9 mouse cellular contexts compared by ENCODE assay signal in the genomic region with DNA sequence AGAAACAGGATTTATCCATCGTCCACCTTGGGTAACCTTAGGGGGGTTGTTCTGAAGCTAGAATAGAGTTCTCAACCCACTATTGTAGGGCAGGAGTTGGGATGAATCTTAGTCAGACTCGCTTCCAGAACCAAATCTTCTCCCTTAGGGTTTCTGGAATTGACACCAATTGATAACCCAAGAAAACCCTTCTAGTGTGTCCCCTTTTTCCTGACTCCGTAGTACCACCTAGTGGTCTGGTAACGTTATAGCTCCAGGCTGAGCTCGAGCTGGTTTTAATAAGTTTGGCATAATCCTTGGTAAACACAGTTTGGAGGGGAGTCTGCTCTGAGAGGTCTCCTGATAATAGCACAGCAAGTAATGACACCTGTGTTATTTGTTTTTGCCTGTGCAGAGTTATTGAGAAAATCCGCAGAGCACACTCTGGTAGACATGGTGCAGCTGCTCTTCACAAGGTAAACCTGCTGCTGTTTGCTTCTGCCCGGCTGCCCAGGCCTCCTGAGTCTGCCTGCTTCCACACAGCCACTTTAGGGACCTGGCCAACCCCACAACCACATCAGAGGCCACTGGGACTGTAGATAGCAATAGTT. TPM values are rescaled to one million over a fixed set of nuclear protein-coding genes. Genes with fewer than 3 reads are reported as not detected.
DNase-seq lines count a peak whose midpoint lies in the region; ATAC-seq and TF ChIP-seq lines count a peak whose summit lies in the region.
"Had no signal": no experiment of that assay in that cellular context is flagged by ENCODE, and none has a peak within 500 bp of the region (broad histone marks: within the 10 kb centered on the region; RNA-seq: fewer than 3 reads in every experiment).

No protein-coding gene starts in this region.

- H3K9me3 ChIP-seq in embryonic facial prominence, embryonic 10.5 days = no peaks in the 10 kb centered on the region
- H3K9me3 ChIP-seq in liver, postnatal 0 days (ENCODE audit: low read length) = no peaks in the 10 kb centered on the region
- no peaks in the 10 kb centered on the region for H3K9me3 ChIP-seq in stomach, postnatal 0 days (ENCODE audit: control insufficient read depth, low read length)
- H3K9me3 ChIP-seq: megakaryocyte, embryonic 14.5 days had no signal

- no peak for ATAC-seq in liver, postnatal 0 days
- no peak for ATAC-seq in stomach, postnatal 0 days (ENCODE audit: low FRiP score, low TSS enrichment)

- TF ChIP-seq EP300 in liver, postnatal 0 days (IDR thresholded peaks at IDR 0.05; ENCODE audit: low read depth) = no peak
- TF ChIP-seq EP300 in stomach, postnatal 0 days (optimal IDR thresholded peaks at IDR 0.05) = no peak

- TF ChIP-seq CTCF in liver, postnatal 0 days (IDR thresholded peaks at IDR 0.05; ENCODE audit: low read depth) = peak; percentile 82
- TF ChIP-seq CTCF in stomach, postnatal 0 days (IDR thresholded peaks at IDR 0.05; ENCODE audit: low read depth) = peak; percentile 89

- H3K9ac ChIP-seq in liver, postnatal 0 days (replicated peaks) = no peak overlapping the region
- H3K9ac ChIP-seq in stomach, postnatal 0 days (ENCODE audit: low read length) = no peak overlapping the region

- WGBS in embryonic facial prominence, embryonic 10.5 days = 37% methylated on average over 7 of the region's 7 CpGs
- 44% methylated on average over 7 of the region's 7 CpGs for WGBS in liver, postnatal 0 days (ENCODE audit: insufficient replicate concordance)
- WGBS in stomach, postnatal 0 days = 33% methylated on average over 7 of the region's 7 CpGs

- no peaks in the 10 kb centered on the region for H3K27me3 ChIP-seq in embryonic facial prominence, embryonic 10.5 days (replicated peaks; ENCODE audit: low read depth, poor library complexity, severe bottlenecking)
- no peaks in the 10 kb centered on the region for H3K27me3 ChIP-seq in liver, postnatal 0 days (ENCODE audit: insufficient read depth, low read length)
- H3K27me3 ChIP-seq in stomach, postnatal 0 days (ENCODE audit: control insufficient read depth, insufficient read depth, low read length) = no peaks in the 10 kb centered on the region
- H3K27me3 ChIP-seq: megakaryocyte, embryonic 14.5 days had no signal

- intact Hi-C loops in left cerebral cortex, postnatal 14 days (cut with DNase I) = loop anchor here (1.0 kb wide), 1 partner anchor 119 kb away; no protein-coding TSS in a partner anchor

- no peak overlapping the region for H3K4me3 ChIP-seq in embryonic facial prominence, embryonic 10.5 days
- H3K4me3 ChIP-seq in liver, postnatal 0 days (ENCODE audit: low read depth, low read length) = no peak overlapping the region
- no peak overlapping the region for H3K4me3 ChIP-seq in stomach, postnatal 0 days (ENCODE audit: low read depth, low read length)
- H3K4me3 ChIP-seq: megakaryocyte, embryonic 14.5 days had no signal

- peaks cover 50% of the 10 kb centered on the region for H3K36me3 ChIP-seq in embryonic facial prominence, embryonic 10.5 days (replicated peaks)
- H3K36me3 ChIP-seq in liver, postnatal 0 days (replicated peaks; ENCODE audit: insufficient read depth, low read length) = peaks cover 42% of the 10 kb centered on the region
- H3K36me3 ChIP-seq in stomach, postnatal 0 days (ENCODE audit: control insufficient read depth, insufficient read depth, low read length) = peaks cover 9% of the 10 kb centered on the region; the same call in 1 of the 2 replicates

- no peaks in the 10 kb centered on the region for H3K4me1 ChIP-seq in embryonic facial prominence, embryonic 10.5 days
- H3K4me1 ChIP-seq in liver, postnatal 0 days (ENCODE audit: insufficient read depth) = no peaks in the 10 kb centered on the region
- no peaks in the 10 kb centered on the region for H3K4me1 ChIP-seq in stomach, postnatal 0 days (replicated peaks; ENCODE audit: control insufficient read depth, insufficient read depth)

- no peak overlapping the region for H3K4me2 ChIP-seq in liver, postnatal 0 days (ENCODE audit: low read depth, low read length)
- H3K4me2 ChIP-seq in stomach, postnatal 0 days (replicated peaks; ENCODE audit: low read depth) = no peak overlapping the region

- peak; percentile 59 for DNase-seq in adrenal gland, postnatal 14 days
- no peak for DNase-seq in adrenal gland, postnatal 25 days
- DNase-seq in left cerebral cortex, postnatal 14 days (ENCODE audit: low spot score in 2 of 2) = peak; percentile 31 to 43
- DNase-seq in left cerebral cortex, adult 8-10 months (ENCODE audit: low spot score in 2 of 2) = no peak
- peak; percentile 60 for DNase-seq in R1 (ENCODE audit: low read depth, low spot score)
- DNase-seq in embryonic facial prominence, embryonic 10.5 days (ENCODE audit: low spot score) = peak; percentile 38
- DNase-seq in liver, postnatal 0 days = no peak
- DNase-seq in stomach, postnatal 0 days (ENCODE audit: low spot score) = peak; percentile 20

- H3K27ac ChIP-seq in embryonic facial prominence, embryonic 10.5 days (replicated peaks) = no peak overlapping the region
- no peak overlapping the region for H3K27ac ChIP-seq in liver, postnatal 0 days (ENCODE audit: low read depth)
- no peak overlapping the region for H3K27ac ChIP-seq in stomach, postnatal 0 days (replicated peaks)

RNA-seq across cellular contexts. Expression of a gene that starts 49.9 kb away (rescaled TPM):
- total RNA-seq in adrenal gland, postnatal 14 days (2021) = 28.3 and 34.1 TPM in 2 replicates
- 42.4 and 44.3 TPM in 2 replicates for total RNA-seq in adrenal gland, postnatal 25 days (2021)
- 1 to 10 TPM; 1.8 to 2.8 TPM for total RNA-seq in left cerebral cortex, postnatal 14 days (2021)
- total RNA-seq in left cerebral cortex, adult 8-10 months (2022) = 1 to 10 TPM; 1.9 to 3.3 (median 2.2) TPM
- 5.6 and 5.7 TPM in 2 replicates for polyA plus RNA-seq in embryonic facial prominence, embryonic 10.5 days (2016; fragmentation: Nextera tagmentation; extraction: Ambion mirVana)
- polyA plus RNA-seq in liver, postnatal 0 days (2015; fragmentation: Nextera tagmentation; extraction: Ambion mirVana) = 2.9 and 3.5 TPM in 2 replicates
- polyA plus RNA-seq in stomach, postnatal 0 days (2015; fragmentation: Nextera tagmentation; extraction: Ambion mirVana) = 11.4 and 11.6 TPM in 2 replicates

Comparison
In these comparisons a context has a peak if more than half of its experiments do, and no peak if none do; other contexts are left out.
1. DNase-seq: peak in adrenal gland, postnatal 14 days (single experiment), left cerebral cortex, postnatal 14 days (2 of 2), R1 (single experiment), embryonic facial prominence, embryonic 10.5 days (single experiment) and stomach, postnatal 0 days (single experiment); none in adrenal gland, postnatal 25 days (single experiment), left cerebral cortex, adult 8-10 months (0 of 2) and liver, postnatal 0 days (single experiment).